Mouse (Mus musculus) hindbrain, embryonic 11.5 days (tissue): ENCODE measurements around the gene Gle1. TPM values are rescaled to one million over a fixed set of nuclear protein-coding genes. Genes with fewer than 3 reads are reported as not detected.

ENCODE experiments used
- polyA plus RNA-seq: library from polyadenylated mRNA; unstranded; fragments of >200 nt; fragmentation: Nextera tagmentation; extraction: Ambion mirVana; gene quantifications from 2 replicates; pipeline ENCODE4 v1.2.1, GENCODE M21; 2014

Gene Gle1
- polyA plus RNA-seq, 1 experiment from 2014 or later: 55.7 TPM

Other genes starting within 250 kb of the Gle1 start
- not detected in 2 replicates for gene Gm13420, start 183.7 kb upstream of the Gle1 start, polyA plus RNA-seq
- gene Gm13547, start 176.1 kb upstream of the Gle1 start, polyA plus RNA-seq: not detected in 2 replicates
- gene Coq4, start 147.9 kb upstream of the Gle1 start, polyA plus RNA-seq: 37.7 and 39.7 TPM in 2 replicates
- gene Trub2, start 146.9 kb upstream of the Gle1 start, polyA plus RNA-seq: 30.2 and 32.3 TPM in 2 replicates
- gene Slc27a4, start 132.8 kb upstream of the Gle1 start, polyA plus RNA-seq: 17.9 and 18.4 TPM in 2 replicates
- gene Urm1, start 115.4 kb upstream of the Gle1 start, polyA plus RNA-seq: 17.4 and 29.0 TPM in 2 replicates
- 16.9 and 17.1 TPM in 2 replicates for gene Cercam, start 66.3 kb upstream of the Gle1 start, polyA plus RNA-seq
- 83.2 and 89.0 TPM in 2 replicates for gene Odf2, start 46.2 kb upstream of the Gle1 start, polyA plus RNA-seq
- gene Sptan1, start 30.1 kb downstream of the Gle1 start, polyA plus RNA-seq: 172 and 192 TPM in 2 replicates
- gene Wdr34, start 113.5 kb downstream of the Gle1 start, polyA plus RNA-seq: 30.1 and 33.9 TPM in 2 replicates
- 688 and 696 TPM in 2 replicates for gene Set, start 122.0 kb downstream of the Gle1 start, polyA plus RNA-seq
- gene Pkn3, start 142.3 kb downstream of the Gle1 start, polyA plus RNA-seq: 4.5 and 5.2 TPM in 2 replicates
- gene Zdhhc12, start 158.2 kb downstream of the Gle1 start, polyA plus RNA-seq: 27.4 and 32.2 TPM in 2 replicates
- gene Zer1, start 189.2 kb downstream of the Gle1 start, polyA plus RNA-seq: 6.5 and 9.3 TPM in 2 replicates
- gene Tbc1d13, start 198.3 kb downstream of the Gle1 start, polyA plus RNA-seq: 16.3 and 20.6 TPM in 2 replicates
- gene Endog, start 236.1 kb downstream of the Gle1 start, polyA plus RNA-seq: 15.3 and 15.6 TPM in 2 replicates
- 62.1 and 65.9 TPM in 2 replicates for gene Spout1, start 243.0 kb downstream of the Gle1 start, polyA plus RNA-seq